Mouse (Mus musculus): ENCODE data around the gene Lman1l. TPM values are rescaled to one million over a fixed set of nuclear protein-coding genes. Genes with fewer than 3 reads are reported as not detected.

The Lman1l gene
- polyA plus RNA-seq, 1 experiment from 2014 or later = not detected

- Histone ChIP-seq H3K4me1 (peaks cover 20% of the 10 kb centered on the region), H3K27ac (no peak overlapping the region), H3K4me3 (0 out of 2 replicates have a peak overlapping the region, but pooled peaks have one; percentile 3), H3K27me3 (replicated peaks) (no peaks in the 10 kb centered on the region; the same call in 1 of the 2 replicates), H3K9me3 (no peaks in the 10 kb centered on the region), H3K9ac (peak overlapping the region; percentile 11; the same call in 1 of the 2 replicates), H3K4me2 (peak overlapping the region; percentile 42), H3K36me3 (replicated peaks) (no peaks in the 10 kb centered on the region)
- WGBS = under 1% methylated on average over 11 of the region's 11 CpGs
- peak; percentile 55 for ATAC-seq (replicated peaks)
Measured at GRCm38 (mm10) chr9:57655749-57656148, 35.2 kb upstream of the Lman1l start.

DNA sequence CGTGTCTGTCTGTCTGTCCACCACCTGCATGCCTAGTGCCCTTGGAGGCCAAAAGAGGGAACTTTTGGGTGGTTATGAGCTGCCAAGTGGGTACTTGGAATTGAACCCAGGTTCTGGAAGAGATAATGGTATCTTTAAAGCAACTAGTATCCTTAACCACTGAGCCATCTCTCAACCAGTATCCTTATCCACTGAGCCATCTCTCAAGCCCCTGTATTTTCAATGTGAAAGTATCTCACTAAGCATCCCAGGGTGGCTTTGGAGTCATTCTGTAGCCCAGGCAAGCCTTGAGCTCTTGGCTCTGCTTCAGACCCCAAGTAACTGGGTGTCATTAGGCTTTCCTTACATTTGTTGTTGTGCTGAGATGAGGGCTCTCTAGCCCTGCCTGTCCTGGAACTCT lies 34.4 kb upstream of the Lman1l start:
- H3K27ac ChIP-seq = no peak overlapping the region
- no peaks in the 10 kb centered on the region for H3K36me3 ChIP-seq (replicated peaks)
- no peak overlapping the region for H3K4me3 ChIP-seq
- no peaks in the 10 kb centered on the region; the same call in 1 of the 2 replicates for H3K27me3 ChIP-seq (replicated peaks)
- H3K4me2 ChIP-seq = no peak overlapping the region
- 93% methylated on average over 1 of the region's 1 CpGs for WGBS
- peaks cover 24% of the 10 kb centered on the region for H3K4me1 ChIP-seq
- no peaks in the 10 kb centered on the region for H3K9me3 ChIP-seq
- H3K9ac ChIP-seq = no peak overlapping the region
- ATAC-seq (replicated peaks) = no peak

DNA sequence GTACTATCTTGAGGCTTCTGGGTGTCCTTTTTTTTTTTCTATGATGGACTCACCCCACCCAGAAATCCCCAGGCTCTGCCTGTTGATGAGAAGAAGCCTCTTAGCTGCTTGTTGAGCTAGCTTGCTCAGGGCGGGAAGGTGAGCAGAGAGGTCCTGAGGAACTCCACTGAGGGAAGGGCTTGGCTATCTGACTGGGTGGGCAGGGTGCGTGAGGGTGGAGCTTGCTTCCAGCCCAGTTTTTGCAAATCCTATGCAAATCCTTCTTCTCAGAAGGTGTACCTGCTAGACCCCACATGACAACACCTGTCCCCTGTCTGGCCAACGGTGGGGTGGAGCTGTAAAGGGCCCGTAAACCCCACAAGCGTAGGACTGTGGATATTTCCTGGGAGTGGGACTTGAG lies 32.7 kb upstream of the Lman1l start, which contains the start of gene Csk:
TSS of gene Csk (minus strand) at position 349 of the 400 bp plus-strand sequence.
- H3K9ac ChIP-seq = no peak within 1 kb of the TSS
- no peak for ATAC-seq (replicated peaks)
- H3K27me3 ChIP-seq (replicated peaks) = no peaks in the 10 kb centered on the region; the same call in 1 of the 2 replicates
- H3K4me2 ChIP-seq = no peak within 1 kb of the TSS
- no peaks in the 10 kb centered on the region for H3K9me3 ChIP-seq
- no peak within 1 kb of the TSS for H3K4me3 ChIP-seq
- peaks cover 24% of the 10 kb centered on the region for H3K4me1 ChIP-seq
- no peaks in the 10 kb centered on the region for H3K36me3 ChIP-seq (replicated peaks)
- WGBS = 41% methylated on average over 5 of the region's 5 CpGs
- no peak within 1 kb of the TSS for H3K27ac ChIP-seq

DNA sequence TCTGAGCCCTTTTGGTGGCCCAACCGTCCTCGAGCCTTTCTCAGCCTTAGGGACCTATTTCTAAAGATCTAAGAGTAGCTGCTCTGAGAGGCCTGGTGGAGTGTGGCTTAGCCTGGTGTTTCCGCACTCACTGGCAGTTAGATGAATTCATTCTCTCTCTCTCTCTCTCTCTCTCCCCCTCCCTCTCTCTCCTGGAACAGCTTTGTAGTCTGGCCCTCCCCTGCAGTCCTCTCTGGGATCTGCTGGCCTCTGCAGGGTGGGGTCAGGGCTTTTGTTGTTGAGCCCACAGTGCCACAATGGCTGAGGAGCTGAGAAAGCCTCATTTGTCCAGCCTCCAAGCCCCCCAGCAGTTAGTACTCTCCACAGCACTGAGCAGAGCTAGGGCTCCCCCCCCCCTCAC lies 32.3 kb upstream of the Lman1l start:
- Histone ChIP-seq H3K27ac (no peak overlapping the region), H3K27me3 (replicated peaks) (no peaks in the 10 kb centered on the region; the same call in 1 of the 2 replicates), H3K9me3 (no peaks in the 10 kb centered on the region), H3K4me1 (peaks cover 24% of the 10 kb centered on the region), H3K4me3 (no peak overlapping the region), H3K9ac (no peak overlapping the region), H3K4me2 (no peak overlapping the region), H3K36me3 (replicated peaks) (no peaks in the 10 kb centered on the region)
- no peak for ATAC-seq (replicated peaks)
- 11% methylated on average over 3 of the region's 3 CpGs for WGBS

DNA sequence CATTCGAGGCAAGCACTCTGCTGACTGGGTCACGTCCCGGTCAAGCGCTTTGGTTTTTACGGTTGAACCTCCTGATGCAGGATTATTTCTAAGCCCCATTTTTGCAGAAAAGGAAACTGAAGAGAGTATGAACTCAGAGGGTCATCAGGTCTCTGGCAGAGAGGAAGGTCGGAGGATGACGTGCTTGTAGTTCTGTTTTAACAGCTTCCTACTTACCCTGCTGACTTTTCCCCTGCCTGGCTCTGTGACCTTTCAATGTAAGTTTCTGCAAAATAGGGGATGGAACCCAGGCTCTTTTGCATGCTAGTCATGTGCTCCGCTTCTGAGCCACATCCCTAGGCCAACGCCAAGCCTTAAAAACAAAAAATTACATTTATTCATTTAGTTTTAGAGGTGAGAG lies 31.8 kb upstream of the Lman1l start:
- Histone ChIP-seq H3K4me3 (no peak overlapping the region), H3K9ac (no peak overlapping the region), H3K27me3 (replicated peaks) (no peaks in the 10 kb centered on the region; the same call in 1 of the 2 replicates), H3K4me1 (peaks cover 24% of the 10 kb centered on the region), H3K9me3 (no peaks in the 10 kb centered on the region), H3K36me3 (replicated peaks) (no peaks in the 10 kb centered on the region), H3K27ac (no peak overlapping the region), H3K4me2 (no peak overlapping the region)
- no peak for ATAC-seq (replicated peaks)
- 57% methylated on average over 9 of the region's 9 CpGs for WGBS

DNA sequence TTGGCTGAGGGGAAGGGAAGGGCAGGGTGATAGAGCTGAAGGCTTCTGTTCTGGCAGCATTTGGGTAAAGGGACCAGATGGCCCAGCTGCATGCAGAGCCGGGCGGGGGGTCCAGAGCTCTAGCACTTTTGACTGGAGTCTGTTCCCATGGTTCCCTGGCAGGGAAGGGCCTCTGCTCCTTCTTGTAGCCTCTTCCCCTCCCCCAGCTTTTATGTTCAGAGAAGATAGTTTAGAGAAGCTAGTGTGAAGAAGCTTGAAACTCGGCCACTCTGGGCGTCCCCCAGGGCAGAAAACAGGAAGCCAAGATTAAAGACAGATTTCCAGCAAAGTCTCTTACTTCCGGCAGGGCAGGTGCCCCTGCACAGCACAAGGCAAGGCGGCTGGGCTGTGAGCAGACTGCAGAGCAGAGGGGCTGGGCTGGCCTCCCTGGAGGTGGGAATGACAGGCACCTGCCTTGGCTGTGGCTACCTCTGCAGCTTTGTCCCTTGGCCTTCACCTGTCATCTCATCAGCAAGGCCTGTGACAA lies 30.3 kb upstream of the Lman1l start:
- 35% methylated on average over 6 of the region's 6 CpGs for WGBS
- no peak for ATAC-seq (replicated peaks)

GRCm38 (mm10) chr9:57650130-57650785 lies 29.7 kb upstream of the Lman1l start:
- WGBS = 92% methylated on average over 6 of the region's 6 CpGs
- H3K27me3 ChIP-seq (replicated peaks) = no peaks in the 10 kb centered on the region; the same call in 1 of the 2 replicates
- H3K9me3 ChIP-seq = no peaks in the 10 kb centered on the region
- H3K36me3 ChIP-seq (replicated peaks) = no peaks in the 10 kb centered on the region
- H3K4me3 ChIP-seq = no peak overlapping the region
- H3K4me1 ChIP-seq = peaks cover 17% of the 10 kb centered on the region; the same call in 1 of the 2 replicates
- H3K27ac ChIP-seq = no peak overlapping the region
- no peak overlapping the region for H3K9ac ChIP-seq
- ATAC-seq (replicated peaks) = no peak
- no peak overlapping the region for H3K4me2 ChIP-seq

More for the DNA sequence above, 30.3 kb upstream of the Lman1l start:
- Histone ChIP-seq H3K4me2 (no peak overlapping the region), H3K9ac (no peak overlapping the region), H3K4me1 (peaks cover 21% of the 10 kb centered on the region), H3K9me3 (no peaks in the 10 kb centered on the region), H3K36me3 (replicated peaks) (no peaks in the 10 kb centered on the region), H3K27ac (no peak overlapping the region), H3K4me3 (no peak overlapping the region), H3K27me3 (replicated peaks) (no peaks in the 10 kb centered on the region; the same call in 1 of the 2 replicates)

DNA sequence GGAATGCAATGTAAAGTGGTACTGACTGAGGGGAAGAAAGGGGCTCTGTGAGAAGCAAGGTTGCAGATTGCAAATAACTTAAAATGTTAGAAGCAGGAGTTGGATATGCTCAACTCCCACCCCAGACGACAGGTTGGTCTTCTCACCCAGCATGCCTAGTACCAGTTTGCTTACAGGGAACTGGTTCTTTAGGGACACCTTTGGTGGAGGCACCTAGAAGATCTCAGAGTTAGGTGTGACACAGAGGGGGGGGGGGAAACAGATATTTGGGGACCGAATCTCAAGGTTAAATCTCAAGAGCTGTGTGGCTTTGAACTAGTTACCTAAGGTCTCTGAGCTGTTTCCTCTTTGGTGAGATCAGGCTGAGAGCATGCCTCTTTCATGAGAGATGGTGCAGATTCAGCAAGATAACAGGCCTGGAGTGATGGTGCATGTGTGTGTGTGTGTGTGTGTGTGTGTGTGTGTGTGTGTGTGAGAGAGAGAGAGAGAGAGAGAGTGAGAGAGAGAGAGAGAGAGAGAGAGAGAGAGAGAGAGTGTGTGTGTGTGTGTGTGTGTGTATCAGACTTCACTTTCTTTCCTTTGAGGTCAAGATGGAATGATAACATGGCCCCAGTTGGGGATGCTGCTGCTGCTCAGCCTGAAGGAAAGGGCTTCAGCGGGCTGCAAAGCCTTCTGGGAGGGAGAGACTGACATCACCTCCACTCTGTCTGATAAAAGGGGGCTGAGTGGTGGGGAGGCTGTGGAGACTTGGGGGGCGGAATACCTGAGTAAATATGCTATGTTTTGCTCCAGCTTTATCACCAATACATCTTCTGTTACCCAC lies 26.9 kb upstream of the Lman1l start:
- WGBS = 75% methylated on average over 4 of the region's 4 CpGs
- no peak overlapping the region for H3K4me2 ChIP-seq
- H3K27me3 ChIP-seq (replicated peaks) = no peaks in the 10 kb centered on the region
- H3K4me1 ChIP-seq = peaks cover 27% of the 10 kb centered on the region
- ATAC-seq (replicated peaks) = no peak
- H3K9me3 ChIP-seq = no peaks in the 10 kb centered on the region
- no peak overlapping the region for H3K9ac ChIP-seq
- H3K36me3 ChIP-seq (replicated peaks) = no peaks in the 10 kb centered on the region
- H3K4me3 ChIP-seq = no peak overlapping the region
- H3K27ac ChIP-seq = no peak overlapping the region

GRCm38 (mm10) chr9:57646551-57647103 lies 26.1 kb upstream of the Lman1l start:
- Histone ChIP-seq H3K36me3 (replicated peaks) (no peaks in the 10 kb centered on the region), H3K27me3 (replicated peaks) (no peaks in the 10 kb centered on the region), H3K4me1 (peaks cover 35% of the 10 kb centered on the region), H3K4me2 (no peak overlapping the region), H3K9me3 (no peaks in the 10 kb centered on the region), H3K9ac (no peak overlapping the region), H3K4me3 (no peak overlapping the region), H3K27ac (no peak overlapping the region)
- no peak for ATAC-seq (replicated peaks)
- 75% methylated on average over 12 of the region's 12 CpGs for WGBS

GRCm38 (mm10) chr9:57644944-57645893 lies 24.6 kb upstream of the Lman1l start:
- Histone ChIP-seq H3K27ac (peak overlapping the region; percentile 96), H3K9me3 (no peaks in the 10 kb centered on the region), H3K9ac (peak overlapping the region; percentile 99), H3K4me2 (peak overlapping the region; percentile 94), H3K27me3 (replicated peaks) (no peaks in the 10 kb centered on the region), H3K36me3 (replicated peaks) (no peaks in the 10 kb centered on the region), H3K4me1 (peaks cover 42% of the 10 kb centered on the region), H3K4me3 (peak overlapping the region; percentile 64)
- peak; percentile 85 for ATAC-seq (replicated peaks)
- WGBS = under 1% methylated on average over 83 of the region's 85 CpGs

DNA sequence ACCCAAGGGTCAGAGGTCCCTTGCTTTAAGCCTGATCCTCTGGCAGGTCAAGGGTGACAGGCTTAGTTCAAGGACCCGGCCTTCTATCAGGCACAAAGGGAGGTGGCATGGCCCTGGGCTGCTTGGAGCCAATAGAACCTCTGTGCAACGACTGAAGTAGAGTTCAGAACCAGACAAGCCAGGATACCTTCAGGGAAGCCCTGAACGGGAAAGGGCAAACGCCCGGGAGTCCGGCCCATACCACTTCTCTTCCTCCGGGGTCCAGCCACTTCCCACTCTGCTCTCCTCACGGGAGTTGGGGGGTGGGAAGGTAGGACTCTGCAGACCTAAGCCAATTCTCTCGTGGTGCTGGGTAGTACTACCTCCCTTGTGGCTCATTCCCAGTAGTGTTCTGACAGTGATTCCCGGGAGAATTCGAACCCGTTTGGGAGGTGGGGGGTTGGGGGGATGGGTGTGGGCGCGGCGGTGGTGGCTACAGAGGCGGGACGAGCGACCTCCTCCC lies 23.9 kb upstream of the Lman1l start:
- Histone ChIP-seq H3K9me3 (no peaks in the 10 kb centered on the region), H3K4me1 (peaks cover 49% of the 10 kb centered on the region), H3K27ac (peak overlapping the region; percentile 96), H3K4me3 (peak overlapping the region; percentile 64), H3K9ac (peak overlapping the region; percentile 99), H3K4me2 (peak overlapping the region; percentile 94), H3K27me3 (replicated peaks) (no peaks in the 10 kb centered on the region), H3K36me3 (replicated peaks) (no peaks in the 10 kb centered on the region)
- ATAC-seq (replicated peaks) = peak; percentile 31
- WGBS = under 1% methylated on average over 15 of the region's 18 CpGs

Data from midbrain, embryonic 15.5 days (tissue).